ENCODE assay signal across 28 mouse cellular contexts in the genomic region with DNA sequence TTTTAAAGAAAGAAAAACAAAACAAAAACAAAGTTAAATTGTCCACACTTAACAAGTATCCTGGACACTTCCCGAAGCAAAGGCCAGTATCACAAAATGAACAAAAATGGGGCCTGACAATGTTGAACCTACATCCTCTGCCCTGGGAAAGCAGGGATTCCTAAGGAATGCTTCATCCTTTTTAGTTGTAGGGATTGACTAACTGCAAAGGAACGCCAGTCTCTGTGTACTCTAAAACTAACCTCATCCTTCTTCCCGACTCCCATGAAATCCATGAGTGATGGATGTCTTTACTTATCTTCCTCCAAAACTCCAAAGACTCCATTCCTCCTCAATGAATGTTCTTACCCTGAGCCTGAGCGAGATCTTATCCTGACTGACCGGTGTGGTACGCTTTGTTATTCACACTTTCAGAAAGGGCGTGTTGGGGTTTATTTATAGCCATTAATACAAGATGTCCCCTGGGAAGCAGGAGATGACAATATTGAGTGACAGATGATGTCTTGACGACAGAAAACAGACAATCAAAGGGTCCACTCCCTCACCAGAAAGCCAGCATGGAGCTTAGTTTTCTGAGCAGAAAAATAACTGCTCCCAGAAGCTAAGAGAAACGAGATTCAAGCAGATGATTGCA.
A peak's percentile ranks its signal among the peaks of the same experiment; 100 is the strongest.
DNase-seq lines count a peak whose midpoint lies in the region; ATAC-seq and TF ChIP-seq lines count a peak whose summit lies in the region.
"Had no signal": no experiment of that assay in that cellular context is flagged by ENCODE, and none has a peak within 500 bp of the region (broad histone marks: within the 10 kb centered on the region; RNA-seq: fewer than 3 reads in every experiment).

No protein-coding gene starts in this region.

- no peaks in the 10 kb centered on the region; the same call in 1 of the 2 replicates for H3K9me3 ChIP-seq in heart, embryonic 12.5 days (replicated peaks)
- 0 out of 2 replicates have a peak, but pooled peaks cover 3% of the 10 kb centered on the region for H3K9me3 ChIP-seq in heart, postnatal 0 days (replicated peaks; ENCODE audit: control insufficient read depth, low read length)
- H3K9me3 ChIP-seq in hindbrain, embryonic 16.5 days (ENCODE audit: control insufficient read depth, low read length), result 0 out of 2 replicates have a peak, but pooled peaks cover 2% of the 10 kb centered on the region
- H3K9me3 ChIP-seq: embryonic facial prominence, embryonic 10.5 days; embryonic facial prominence, embryonic 13.5 days; forebrain, embryonic 10.5 days; forebrain, embryonic 13.5 days; heart, embryonic 15.5 days; hindbrain, embryonic 12.5 days; hindbrain, embryonic 15.5 days; intestine, embryonic 15.5 days had no signal

- TF ChIP-seq EP300 in heart, postnatal 0 days (IDR thresholded peaks at IDR 0.05; ENCODE audit: low read depth), result no peak

- no peaks in the 10 kb centered on the region for H3K36me3 ChIP-seq in heart, embryonic 12.5 days
- H3K36me3 ChIP-seq in heart, postnatal 0 days (replicated peaks; ENCODE audit: control insufficient read depth, insufficient read depth, low read length), result no peaks in the 10 kb centered on the region
- no peaks in the 10 kb centered on the region for H3K36me3 ChIP-seq in hindbrain, embryonic 16.5 days (ENCODE audit: control insufficient read depth, insufficient read depth, low read length)
- H3K36me3 ChIP-seq: embryonic facial prominence, embryonic 10.5 days; embryonic facial prominence, embryonic 13.5 days; forebrain, embryonic 10.5 days; heart, embryonic 15.5 days; hindbrain, embryonic 12.5 days; hindbrain, embryonic 15.5 days; intestine, embryonic 15.5 days had no signal

- peak; percentile 86 for DNase-seq in heart, adult 11 months
- DNase-seq in heart, postnatal 0 days (ENCODE audit: low spot score), result peak; percentile 30
- DNase-seq in heart, postnatal 4 days, result no peak
- DNase-seq in 3T3-L1 (ENCODE audit: low read depth, low spot score), result peak; percentile 79
- DNase-seq: adrenal gland, adult 8-10 months; adrenal gland, postnatal 25 days; cerebellum, adult 11-12 months; cerebellum, adult 8-10 months; cerebellum, postnatal 10 days; cerebellum, postnatal 36 days; embryo, embryonic 11 days; gastrocnemius, postnatal 14 days; heart, postnatal 14 days; kidney, adult 11 months had no signal

- peaks cover 20% of the 10 kb centered on the region for H3K4me1 ChIP-seq in heart, embryonic 12.5 days (replicated peaks)
- peaks cover 14% of the 10 kb centered on the region; the same call in 1 of the 2 replicates for H3K4me1 ChIP-seq in heart, postnatal 0 days (ENCODE audit: control insufficient read depth, insufficient read depth)
- 0 out of 2 replicates have a peak, but pooled peaks cover 2% of the 10 kb centered on the region for H3K4me1 ChIP-seq in embryonic fibroblast, embryonic 13.5 days (ENCODE audit: control insufficient read depth, insufficient read depth, low read length)
- H3K4me1 ChIP-seq in hindbrain, embryonic 16.5 days (ENCODE audit: control insufficient read depth, insufficient read depth, low read depth, low read length), result peaks cover 2% of the 10 kb centered on the region; the same call in 1 of the 2 replicates
- H3K4me1 ChIP-seq: intestine, embryonic 15.5 days had no signal

- no peak for TF ChIP-seq CTCF in heart, postnatal 0 days (IDR thresholded peaks at IDR 0.05; ENCODE audit: low read depth)
- no peak for TF ChIP-seq CTCF in embryonic fibroblast, embryonic 13.5 days (IDR thresholded peaks at IDR 0.05; ENCODE audit: borderline replicate concordance, insufficient read depth, low read length)

- H3K4me3 ChIP-seq in heart, embryonic 12.5 days, result no peak overlapping the region
- no peak overlapping the region for H3K4me3 ChIP-seq in heart, postnatal 0 days (ENCODE audit: low read depth, low read length)
- H3K4me3 ChIP-seq in embryonic fibroblast, embryonic 13.5 days (ENCODE audit: insufficient read depth, low read length), result no peak overlapping the region
- H3K4me3 ChIP-seq in hindbrain, embryonic 16.5 days (ENCODE audit: low read length), result no peak overlapping the region
- H3K4me3 ChIP-seq: embryonic facial prominence, embryonic 10.5 days; embryonic facial prominence, embryonic 13.5 days; forebrain, embryonic 10.5 days; forebrain, embryonic 13.5 days; heart, embryonic 15.5 days; hindbrain, embryonic 12.5 days; hindbrain, embryonic 15.5 days; intestine, embryonic 15.5 days had no signal

- no peak overlapping the region for H3K9ac ChIP-seq in heart, embryonic 12.5 days
- H3K9ac ChIP-seq in heart, postnatal 0 days (replicated peaks; ENCODE audit: low read depth, low read length), result no peak overlapping the region
- no peak overlapping the region for H3K9ac ChIP-seq in hindbrain, embryonic 16.5 days (ENCODE audit: low read depth, low read length)
- H3K9ac ChIP-seq: embryonic facial prominence, embryonic 13.5 days; forebrain, embryonic 13.5 days; heart, embryonic 15.5 days; hindbrain, embryonic 12.5 days; hindbrain, embryonic 15.5 days; intestine, embryonic 15.5 days had no signal

- H3K27me3 ChIP-seq in heart, embryonic 12.5 days (replicated peaks), result no peaks in the 10 kb centered on the region
- no peaks in the 10 kb centered on the region for H3K27me3 ChIP-seq in heart, postnatal 0 days (ENCODE audit: control insufficient read depth, insufficient read depth, low read length)
- no peaks in the 10 kb centered on the region for H3K27me3 ChIP-seq in hindbrain, embryonic 16.5 days (replicated peaks; ENCODE audit: control insufficient read depth, insufficient read depth, low read length)
- H3K27me3 ChIP-seq: forebrain, embryonic 13.5 days; heart, embryonic 15.5 days; hindbrain, embryonic 12.5 days; hindbrain, embryonic 15.5 days; intestine, embryonic 15.5 days had no signal

- ATAC-seq in heart, embryonic 12.5 days (ENCODE audit: insufficient number of reproducible peaks, low FRiP score), result no peak
- ATAC-seq in heart, postnatal 0 days (ENCODE audit: insufficient read depth, low read depth), result peak; percentile 36; the same call in 1 of the 2 replicates
- ATAC-seq in hindbrain, embryonic 16.5 days, result no peak
- ATAC-seq: activated CD4-positive, CD25-positive, alpha-beta regulatory T cell, adult 4 months; CD4-positive, CD25-positive, alpha-beta regulatory T cell, adult 4 months; forebrain, embryonic 13.5 days; forebrain, embryonic 16.5 days; intestine, embryonic 15.5 days had no signal

- no peak overlapping the region for H3K27ac ChIP-seq in heart, embryonic 12.5 days (ENCODE audit: poor library complexity, severe bottlenecking)
- H3K27ac ChIP-seq in heart, postnatal 0 days (ENCODE audit: low read depth), result peak overlapping the region; percentile 26; the same call in 1 of the 2 replicates
- peak overlapping the region; percentile 55 for H3K27ac ChIP-seq in embryonic fibroblast, embryonic 13.5 days (ENCODE audit: insufficient read depth, low read length)
- H3K27ac ChIP-seq in hindbrain, embryonic 16.5 days (ENCODE audit: low read depth, low read length), result no peak overlapping the region
- H3K27ac ChIP-seq: embryonic facial prominence, embryonic 10.5 days; embryonic facial prominence, embryonic 13.5 days; forebrain, embryonic 10.5 days; forebrain, embryonic 13.5 days; heart, embryonic 15.5 days; hindbrain, embryonic 12.5 days; hindbrain, embryonic 15.5 days; intestine, embryonic 15.5 days had no signal

- WGBS in heart, embryonic 12.5 days, result 40% methylated on average over 9 of the region's 9 CpGs
- WGBS in heart, postnatal 0 days, result 35% methylated on average over 9 of the region's 9 CpGs
- WGBS in hindbrain, embryonic 16.5 days, result 76% methylated on average over 9 of the region's 9 CpGs

- TF ChIP-seq POLR2A in embryonic fibroblast, embryonic 13.5 days (IDR thresholded peaks at IDR 0.05; ENCODE audit: low read depth, low read length), result no peak

- H3K4me2 ChIP-seq in heart, embryonic 12.5 days, result no peak overlapping the region
- no peak overlapping the region for H3K4me2 ChIP-seq in heart, postnatal 0 days (ENCODE audit: low read depth, low read length)
- no peak overlapping the region for H3K4me2 ChIP-seq in hindbrain, embryonic 16.5 days (ENCODE audit: low read length)
- H3K4me2 ChIP-seq: embryonic facial prominence, embryonic 13.5 days; forebrain, embryonic 13.5 days; heart, embryonic 15.5 days; hindbrain, embryonic 12.5 days; hindbrain, embryonic 15.5 days; intestine, embryonic 15.5 days had no signal

Comparison
In these comparisons a context has a peak if more than half of its experiments do, and no peak if none do; other contexts are left out.
1. H3K27ac ChIP-seq: peak in heart, postnatal 0 days (single experiment) and embryonic fibroblast, embryonic 13.5 days (single experiment); none in heart, embryonic 12.5 days (single experiment) and hindbrain, embryonic 16.5 days (single experiment).